Mouse (Mus musculus): ENCODE measurements around the gene Prg4. TPM values are rescaled to one million over a fixed set of nuclear protein-coding genes. Genes with fewer than 3 reads are reported as not detected.

Prg4 gene
- total and polyA plus RNA-seq, 3 experiments, result 0.11 TPM; not detected in 2

DNA sequence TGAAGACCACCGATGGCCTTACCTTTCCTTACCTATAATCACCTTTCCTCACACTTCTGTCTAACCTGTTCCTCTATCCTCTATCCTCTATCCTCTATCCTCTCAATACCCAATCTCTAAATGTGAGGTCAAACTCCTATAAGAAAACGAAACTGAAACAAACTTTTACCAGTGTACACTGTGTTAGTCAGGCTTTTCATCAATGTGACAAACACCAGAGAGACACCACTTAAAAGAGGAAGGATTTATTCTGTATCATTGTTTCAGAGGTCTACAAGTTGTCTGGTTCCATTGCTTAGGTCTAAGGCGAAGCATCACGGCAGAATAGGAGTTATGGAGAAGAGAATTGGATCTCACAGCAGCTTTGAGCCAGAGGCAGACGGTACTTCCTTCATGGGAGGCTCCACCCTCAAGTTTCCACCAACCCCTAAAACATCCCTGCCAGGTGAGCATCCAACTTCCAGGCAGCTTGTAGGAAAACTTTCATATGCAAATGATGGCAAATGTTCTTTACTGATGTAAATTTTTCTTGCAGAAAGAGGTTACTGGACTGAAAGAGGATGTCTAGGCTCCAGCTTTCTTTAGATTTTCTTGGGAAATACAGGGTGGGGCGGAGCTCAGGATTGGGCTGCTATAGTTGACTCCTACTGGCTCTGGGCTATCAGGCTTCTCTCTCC is 30.8 kb upstream of the Prg4 start:
- peaks cover 14% of the 10 kb centered on the region for H3K4me1 ChIP-seq (ENCODE audit: insufficient read depth, low read depth, low read length)
- no peak for TF ChIP-seq CTCF (IDR thresholded peaks at IDR 0.05; ENCODE audit: low read depth, low read length)
- no peak for TF ChIP-seq POLR2AphosphoS5 (IDR thresholded peaks at IDR 0.05; ENCODE audit: insufficient replicate concordance, low read depth, low read length)
- no peak for TF ChIP-seq GATA1 (IDR thresholded peaks at IDR 0.05; ENCODE audit: borderline replicate concordance, low read length)
- TF ChIP-seq GATA2 (IDR thresholded peaks at IDR 0.05; ENCODE audit: borderline replicate concordance, low read depth, low read length), result no peak
- TF ChIP-seq TAL1 (conservative IDR thresholded peaks at IDR 0.05; ENCODE audit: low read depth, low read length), result no peak
- H3K27me3 ChIP-seq (ENCODE audit: insufficient read depth, low read length), result peaks cover 4% of the 10 kb centered on the region; the same call in 1 of the 2 replicates
- no peak; the same call in 1 of the 2 replicates for ATAC-seq (ENCODE audit: extremely low read depth, insufficient number of reproducible peaks, low FRiP score, poor library complexity, severe bottlenecking)
- no peaks in the 10 kb centered on the region for H3K36me3 ChIP-seq (replicated peaks)
- peak overlapping the region; percentile 42; the same call in 1 of the 2 replicates for H3K4me3 ChIP-seq (ENCODE audit: low read depth, low read length)
- DNase-seq (ENCODE audit: low spot score), result no peak
- peaks cover 3% of the 10 kb centered on the region for H3K9me3 ChIP-seq (replicated peaks)

DNA sequence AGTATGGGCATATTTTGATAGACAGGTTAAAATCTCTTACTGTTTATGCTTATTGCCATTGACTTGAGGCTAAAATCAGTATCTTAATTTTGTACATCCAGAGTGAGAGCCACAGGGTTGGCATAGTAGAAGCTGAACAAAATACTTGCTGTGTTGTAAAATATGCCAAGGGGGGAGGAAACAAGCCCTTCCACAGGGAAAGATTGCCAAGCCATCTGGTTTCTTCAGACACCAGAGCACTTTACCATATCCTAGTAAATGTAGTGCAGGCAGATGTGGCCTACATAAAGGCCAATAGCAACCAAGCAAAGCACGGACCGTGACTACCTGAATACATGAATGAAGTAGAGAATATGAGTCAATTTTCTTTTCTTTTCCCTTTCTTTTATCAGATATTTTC is 23.2 kb upstream of the Prg4 start:
- Histone ChIP-seq H3K36me3 (replicated peaks) (no peaks in the 10 kb centered on the region), H3K4me1 (ENCODE audit: insufficient read depth, low read depth, low read length) (no peaks in the 10 kb centered on the region), H3K27me3 (ENCODE audit: insufficient read depth, low read length) (peaks cover 8% of the 10 kb centered on the region), H3K4me3 (ENCODE audit: low read depth, low read length) (no peak overlapping the region), H3K9me3 (replicated peaks) (no peaks in the 10 kb centered on the region)
- no peak for ATAC-seq (ENCODE audit: extremely low read depth, insufficient number of reproducible peaks, low FRiP score, poor library complexity, severe bottlenecking)
- TF ChIP-seq POLR2AphosphoS5 (IDR thresholded peaks at IDR 0.05; ENCODE audit: insufficient replicate concordance, low read depth, low read length) (no peak), CTCF (IDR thresholded peaks at IDR 0.05; ENCODE audit: low read depth, low read length) (no peak), GATA2 (IDR thresholded peaks at IDR 0.05; ENCODE audit: borderline replicate concordance, low read depth, low read length) (no peak), TAL1 (conservative IDR thresholded peaks at IDR 0.05; ENCODE audit: low read depth, low read length) (no peak), GATA1 (IDR thresholded peaks at IDR 0.05; ENCODE audit: borderline replicate concordance, low read length) (no peak)
- DNase-seq (ENCODE audit: low spot score), result no peak

DNA sequence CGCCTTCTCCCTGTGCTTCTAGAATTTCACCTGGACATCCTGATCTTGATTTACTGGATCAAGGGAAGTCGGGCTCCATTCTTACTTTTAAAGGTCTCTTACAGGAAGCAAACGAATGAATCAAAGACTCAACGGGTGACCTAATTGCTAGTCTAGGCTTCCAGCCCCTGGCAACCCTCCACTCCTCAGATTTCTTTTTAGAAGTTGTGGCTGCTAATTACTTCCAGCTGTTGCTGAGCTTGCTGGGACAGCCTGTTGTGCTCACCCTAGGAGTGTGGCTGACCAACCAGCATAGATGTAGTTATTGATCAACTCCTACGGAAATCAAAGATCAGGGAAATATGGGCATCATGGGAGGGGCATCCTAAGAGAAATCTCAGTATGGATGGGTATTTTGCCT is 14.7 kb upstream of the Prg4 start:
- Histone ChIP-seq H3K4me3 (ENCODE audit: low read depth, low read length) (no peak overlapping the region), H3K9me3 (replicated peaks) (no peaks in the 10 kb centered on the region), H3K27me3 (ENCODE audit: insufficient read depth, low read length) (peaks cover 3% of the 10 kb centered on the region; the same call in 1 of the 2 replicates), H3K4me1 (ENCODE audit: insufficient read depth, low read depth, low read length) (no peaks in the 10 kb centered on the region), H3K36me3 (replicated peaks) (no peaks in the 10 kb centered on the region)
- ATAC-seq (ENCODE audit: extremely low read depth, insufficient number of reproducible peaks, low FRiP score, poor library complexity, severe bottlenecking) (no peak), DNase-seq (ENCODE audit: low spot score) (no peak)
- no peak for TF ChIP-seq TAL1 (conservative IDR thresholded peaks at IDR 0.05; ENCODE audit: low read depth, low read length)
- TF ChIP-seq GATA1 (IDR thresholded peaks at IDR 0.05; ENCODE audit: borderline replicate concordance, low read length), result no peak
- no peak for TF ChIP-seq GATA2 (IDR thresholded peaks at IDR 0.05; ENCODE audit: borderline replicate concordance, low read depth, low read length)
- TF ChIP-seq CTCF (IDR thresholded peaks at IDR 0.05; ENCODE audit: low read depth, low read length), result no peak
- no peak for TF ChIP-seq POLR2AphosphoS5 (IDR thresholded peaks at IDR 0.05; ENCODE audit: insufficient replicate concordance, low read depth, low read length)

DNA sequence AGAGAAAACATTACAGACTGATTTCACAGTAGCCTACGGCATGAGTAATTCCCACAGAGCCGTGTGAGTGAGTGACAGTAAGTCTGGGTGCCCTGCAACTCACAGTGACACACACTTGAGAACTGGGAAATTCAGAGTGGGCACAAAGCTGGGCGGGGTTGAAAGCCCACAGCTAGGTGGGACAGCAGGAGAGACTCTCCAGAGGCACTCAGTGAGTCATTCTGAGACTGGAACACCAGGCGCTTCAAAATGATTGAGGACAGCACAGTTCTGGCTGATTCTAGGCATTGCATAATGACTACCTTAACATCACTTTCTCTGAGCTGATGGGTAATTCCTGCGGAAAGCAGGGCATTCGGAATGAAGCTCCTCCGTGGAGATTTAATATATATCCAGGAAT is 6.6 kb upstream of the Prg4 start:
- no peak for ATAC-seq (ENCODE audit: extremely low read depth, insufficient number of reproducible peaks, low FRiP score, poor library complexity, severe bottlenecking)
- no peak for DNase-seq (ENCODE audit: low spot score)
- Histone ChIP-seq H3K27me3 (ENCODE audit: insufficient read depth, low read length) (peaks cover 7% of the 10 kb centered on the region), H3K9me3 (replicated peaks) (no peaks in the 10 kb centered on the region), H3K4me1 (ENCODE audit: insufficient read depth, low read depth, low read length) (no peaks in the 10 kb centered on the region), H3K36me3 (replicated peaks) (no peaks in the 10 kb centered on the region), H3K4me3 (ENCODE audit: low read depth, low read length) (no peak overlapping the region)
- TF ChIP-seq GATA1 (IDR thresholded peaks at IDR 0.05; ENCODE audit: borderline replicate concordance, low read length), result no peak
- no peak for TF ChIP-seq GATA2 (IDR thresholded peaks at IDR 0.05; ENCODE audit: borderline replicate concordance, low read depth, low read length)
- TF ChIP-seq POLR2AphosphoS5 (IDR thresholded peaks at IDR 0.05; ENCODE audit: insufficient replicate concordance, low read depth, low read length), result no peak
- no peak for TF ChIP-seq CTCF (IDR thresholded peaks at IDR 0.05; ENCODE audit: low read depth, low read length)
- TF ChIP-seq TAL1 (conservative IDR thresholded peaks at IDR 0.05; ENCODE audit: low read depth, low read length), result no peak

DNA sequence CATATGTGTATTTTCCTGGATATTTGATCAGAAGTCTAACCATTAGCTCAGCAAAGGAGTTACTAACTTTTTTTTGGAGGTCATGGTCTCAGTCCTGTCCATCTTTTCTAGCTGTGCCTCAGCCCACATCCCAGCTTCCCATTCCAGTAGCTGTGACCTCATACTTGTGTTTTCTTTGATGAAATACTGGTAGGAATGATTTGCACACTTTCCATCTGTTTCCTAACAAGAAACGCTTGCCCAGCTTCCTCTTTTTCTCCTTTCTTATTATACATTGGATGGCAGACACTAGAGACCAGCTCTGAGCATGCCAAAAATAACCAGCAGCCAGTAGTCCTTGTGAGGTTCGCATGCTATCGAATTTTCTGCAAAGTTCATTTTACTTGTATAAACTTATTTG is 4.0 kb upstream of the Prg4 start:
- no peaks in the 10 kb centered on the region for H3K4me1 ChIP-seq (ENCODE audit: insufficient read depth, low read depth, low read length)
- no peak overlapping the region for H3K4me3 ChIP-seq (ENCODE audit: low read depth, low read length)
- H3K9me3 ChIP-seq (replicated peaks), result no peaks in the 10 kb centered on the region
- ATAC-seq (ENCODE audit: extremely low read depth, insufficient number of reproducible peaks, low FRiP score, poor library complexity, severe bottlenecking), result no peak
- no peaks in the 10 kb centered on the region for H3K36me3 ChIP-seq (replicated peaks)
- no peak for TF ChIP-seq TAL1 (conservative IDR thresholded peaks at IDR 0.05; ENCODE audit: low read depth, low read length)
- no peak for TF ChIP-seq CTCF (IDR thresholded peaks at IDR 0.05; ENCODE audit: low read depth, low read length)
- TF ChIP-seq GATA2 (IDR thresholded peaks at IDR 0.05; ENCODE audit: borderline replicate concordance, low read depth, low read length), result no peak
- no peak for TF ChIP-seq GATA1 (IDR thresholded peaks at IDR 0.05; ENCODE audit: borderline replicate concordance, low read length)
- TF ChIP-seq POLR2AphosphoS5 (IDR thresholded peaks at IDR 0.05; ENCODE audit: insufficient replicate concordance, low read depth, low read length), result no peak
- DNase-seq (ENCODE audit: low spot score), result no peak
- H3K27me3 ChIP-seq (ENCODE audit: insufficient read depth, low read length), result peaks cover 7% of the 10 kb centered on the region

DNA sequence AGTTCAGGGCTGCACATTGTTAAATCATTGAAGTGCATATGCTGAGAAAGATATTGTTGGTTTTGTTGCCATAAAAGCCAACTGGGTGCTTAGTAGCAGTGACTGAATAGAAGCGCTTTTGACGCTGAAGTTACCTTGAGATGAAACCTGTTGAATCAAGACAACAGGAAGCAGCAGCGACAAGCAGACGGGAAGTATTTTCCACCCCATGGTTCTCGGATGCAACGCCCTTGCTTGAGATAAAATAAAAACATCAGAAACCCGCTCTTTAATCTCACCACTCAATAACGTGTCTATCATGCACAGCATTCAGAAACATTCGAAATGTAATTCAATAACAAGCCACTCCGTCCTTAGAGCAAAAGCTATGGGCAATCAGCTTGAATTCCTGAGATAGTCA is 601 bp downstream of the Prg4 start:
- DNase-seq (ENCODE audit: low spot score) (no peak), ATAC-seq (ENCODE audit: extremely low read depth, insufficient number of reproducible peaks, low FRiP score, poor library complexity, severe bottlenecking) (no peak)
- H3K4me3 ChIP-seq (ENCODE audit: low read depth, low read length), result no peak overlapping the region
- H3K9me3 ChIP-seq (replicated peaks), result no peaks in the 10 kb centered on the region
- peaks cover 11% of the 10 kb centered on the region for H3K27me3 ChIP-seq (ENCODE audit: insufficient read depth, low read length)
- TF ChIP-seq CTCF (IDR thresholded peaks at IDR 0.05; ENCODE audit: low read depth, low read length) (no peak), GATA1 (IDR thresholded peaks at IDR 0.05; ENCODE audit: borderline replicate concordance, low read length) (no peak), TAL1 (conservative IDR thresholded peaks at IDR 0.05; ENCODE audit: low read depth, low read length) (no peak), POLR2AphosphoS5 (IDR thresholded peaks at IDR 0.05; ENCODE audit: insufficient replicate concordance, low read depth, low read length) (no peak), GATA2 (IDR thresholded peaks at IDR 0.05; ENCODE audit: borderline replicate concordance, low read depth, low read length) (no peak)
- 0 out of 2 replicates have a peak, but pooled peaks cover 3% of the 10 kb centered on the region for H3K4me1 ChIP-seq (ENCODE audit: insufficient read depth, low read depth, low read length)
- no peaks in the 10 kb centered on the region for H3K36me3 ChIP-seq (replicated peaks)

Measured in G1E (cell line).